Mouse (Mus musculus) MEL-GATA-1-ER (cell line): ENCODE results near the gene Fasl.

Experiments
- DNase-seq: peaks from one replicate; pipeline ENCODE4 v3.0.0-alpha.2; 2012; ENCODE audit warnings: low read depth; ENCODE audit errors: extremely low read depth

The Fasl gene

DNA sequence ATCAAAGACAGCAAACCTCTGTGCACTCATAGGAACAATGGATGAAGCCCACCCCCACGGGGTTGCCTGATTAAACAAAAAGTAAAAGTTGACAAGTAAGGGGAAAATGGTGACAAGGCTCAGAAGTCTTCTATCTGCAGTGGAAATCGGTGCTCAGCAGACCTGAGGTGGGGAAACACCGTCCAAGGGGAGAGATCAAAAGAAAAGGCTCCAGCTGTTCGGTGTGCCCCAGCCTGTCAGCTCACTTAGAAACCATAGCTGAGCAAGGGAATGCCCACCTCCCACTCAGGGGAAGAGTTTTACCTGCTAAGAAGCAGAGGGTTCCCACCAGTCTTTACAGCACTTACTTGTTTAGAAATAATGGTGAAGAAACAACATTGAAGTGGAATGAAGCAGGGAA, 26.7 kb downstream of the Fasl start:
- DNase-seq: no peak

DNA sequence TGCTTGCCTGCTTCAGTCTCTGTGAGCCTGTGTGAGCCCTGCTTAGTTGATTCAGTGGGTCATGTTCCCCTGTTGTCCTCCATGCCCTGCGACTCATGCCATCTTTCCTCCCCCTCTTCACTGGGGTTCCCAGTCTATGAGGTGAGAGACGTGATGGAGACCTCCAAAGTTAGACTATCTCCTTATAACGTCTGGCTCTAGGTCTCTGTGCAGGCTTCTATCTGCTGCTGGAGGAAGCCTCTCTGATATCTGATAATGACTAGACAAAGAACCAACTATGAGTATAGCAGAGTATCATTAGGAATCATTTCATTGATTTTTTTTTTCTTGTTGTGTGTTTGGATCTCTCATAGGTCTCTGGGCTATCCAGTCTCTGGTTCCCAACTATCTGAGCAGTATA, 31.7 kb downstream of the Fasl start:
- no peak for DNase-seq

DNA sequence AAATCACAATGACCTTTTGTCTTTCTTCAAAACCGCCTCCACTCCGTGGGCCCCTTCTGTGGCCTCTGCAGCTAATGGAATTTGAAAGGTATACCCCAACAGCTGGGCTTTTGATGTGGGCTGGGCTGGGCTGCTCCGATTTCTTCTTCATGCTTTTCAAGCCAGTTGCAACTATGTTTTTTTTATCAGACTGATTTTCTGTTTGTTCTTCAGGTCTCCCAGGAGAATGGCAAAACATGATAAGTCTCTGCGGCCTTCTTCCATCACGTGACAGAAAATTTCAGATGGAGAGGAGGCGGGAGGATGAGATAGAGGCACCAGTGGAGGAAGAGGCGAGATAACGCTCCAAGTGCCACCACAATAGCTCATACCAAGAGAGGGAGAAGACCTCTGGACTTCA, 37.0 kb downstream of the Fasl start:
- no peak for DNase-seq

DNA sequence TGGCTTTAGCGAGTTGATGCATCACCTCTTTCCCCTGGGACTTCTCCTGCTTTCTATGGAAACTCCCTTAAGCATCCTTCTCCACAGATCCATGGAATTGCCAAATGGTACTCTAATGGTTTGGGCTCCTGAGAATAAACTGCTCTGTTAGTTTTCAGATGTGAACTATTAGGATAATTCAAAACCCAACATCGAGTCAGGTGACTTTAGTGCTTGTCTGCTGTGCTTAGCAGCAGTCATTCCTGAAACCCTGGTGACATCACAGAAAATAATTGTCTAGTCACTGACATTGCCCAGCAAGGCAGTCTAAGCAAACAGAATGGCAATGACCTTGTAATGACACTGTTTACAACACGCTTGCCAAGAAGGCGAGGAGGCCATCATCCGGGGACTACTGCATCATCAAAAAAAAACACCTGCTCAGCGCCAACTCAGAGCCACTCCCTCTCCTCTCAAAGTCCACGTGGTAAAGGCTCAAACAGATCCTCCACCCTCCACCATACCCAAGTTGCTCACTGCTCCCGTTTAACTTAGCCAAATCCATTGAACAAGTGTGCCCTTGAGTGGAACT, 37.7 kb downstream of the Fasl start:
- DNase-seq: no peak

DNA sequence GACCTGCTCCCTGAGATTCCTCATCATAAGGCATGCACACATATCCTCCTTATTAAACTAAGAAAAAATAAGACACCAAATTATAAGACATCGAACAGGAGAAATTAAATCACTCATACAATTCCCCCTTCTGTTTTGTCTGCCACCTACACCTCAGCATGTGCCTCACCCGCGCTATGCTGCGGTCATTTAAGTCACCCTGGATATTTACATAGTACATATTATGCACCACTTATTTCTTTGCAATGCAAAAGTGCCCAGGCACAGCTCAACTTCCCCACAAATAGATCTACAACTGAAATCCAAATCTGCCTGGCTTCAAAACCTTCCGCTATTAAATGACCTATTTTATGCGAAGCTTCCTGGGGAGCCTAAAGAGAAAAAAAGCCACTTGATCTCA, 39.6 kb downstream of the Fasl start:
- DNase-seq: no peak

DNA sequence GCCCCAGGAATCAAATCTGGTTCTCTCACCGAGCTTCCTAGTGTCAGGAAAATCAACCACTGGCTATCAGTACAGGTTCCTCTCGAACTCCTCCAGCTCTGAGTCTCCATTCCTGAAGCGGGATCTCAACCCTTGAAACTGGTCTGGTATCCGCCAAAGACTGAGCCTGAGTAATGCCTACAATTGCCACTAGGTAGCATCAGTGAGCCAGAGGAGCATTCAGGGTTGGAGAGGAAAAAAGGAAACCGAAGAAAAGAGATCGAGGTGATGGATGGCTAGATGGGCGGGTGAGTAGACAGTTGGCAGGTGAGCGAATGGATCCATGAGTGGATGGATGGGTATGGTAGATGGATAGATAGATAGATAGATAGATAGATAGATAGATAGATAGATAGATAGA, 40.2 kb downstream of the Fasl start:
- no peak for DNase-seq

DNA sequence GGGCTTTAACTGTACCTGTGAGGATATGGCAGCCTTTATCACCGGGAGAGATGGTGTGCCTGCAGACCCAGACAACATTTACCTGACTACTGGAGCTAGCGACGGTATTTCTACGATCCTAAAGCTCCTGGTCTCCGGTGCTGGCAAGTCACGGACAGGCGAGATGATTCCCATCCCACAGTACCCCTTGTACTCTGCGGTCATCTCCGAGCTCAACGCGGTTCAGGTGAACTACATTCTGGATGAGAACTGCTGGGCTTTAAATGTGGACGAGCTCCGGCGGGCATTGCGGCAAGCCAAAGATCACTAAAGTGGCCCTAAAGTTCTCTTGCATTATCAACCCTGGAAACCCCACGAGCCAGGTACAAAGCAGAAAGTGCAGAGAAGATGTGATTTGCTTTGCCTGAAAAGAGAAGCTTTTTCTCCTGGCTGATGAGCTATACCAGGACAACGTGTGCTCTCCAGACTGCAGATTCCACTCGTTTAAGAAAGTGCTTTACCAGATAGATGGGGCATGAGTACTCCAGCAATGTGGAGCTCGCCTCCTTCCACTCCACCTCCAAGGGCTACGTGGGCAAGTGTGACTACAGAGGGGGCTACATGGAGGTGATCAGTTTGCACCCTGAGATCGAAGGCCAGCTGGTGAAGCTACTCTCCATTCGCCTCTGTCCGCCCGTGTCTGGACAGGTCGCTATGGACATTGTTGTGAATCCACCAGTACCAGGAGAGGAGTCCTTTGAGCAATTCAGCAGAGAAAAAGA, 41.6 kb downstream of the Fasl start:
- no peak for DNase-seq

DNA sequence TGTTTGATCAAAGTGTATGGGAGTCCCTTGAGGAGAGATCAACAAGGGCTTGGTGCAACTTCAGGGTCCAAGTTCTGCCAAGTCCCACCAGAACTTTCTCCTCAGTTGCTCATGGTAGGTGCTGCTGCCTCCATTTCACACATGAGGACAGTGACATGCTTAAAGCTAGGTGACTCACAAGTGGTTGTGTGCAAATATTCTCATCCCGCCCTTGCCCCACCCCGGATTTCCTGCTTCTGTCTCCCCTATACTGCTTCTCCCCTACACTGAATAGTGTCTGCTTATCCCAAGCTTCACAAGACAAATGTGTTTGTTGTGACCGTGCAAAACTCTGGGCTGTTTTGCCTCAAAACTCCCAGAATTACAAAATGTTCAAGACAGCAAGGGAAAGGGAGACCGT, 43.4 kb downstream of the Fasl start:
- no peak for DNase-seq

DNA sequence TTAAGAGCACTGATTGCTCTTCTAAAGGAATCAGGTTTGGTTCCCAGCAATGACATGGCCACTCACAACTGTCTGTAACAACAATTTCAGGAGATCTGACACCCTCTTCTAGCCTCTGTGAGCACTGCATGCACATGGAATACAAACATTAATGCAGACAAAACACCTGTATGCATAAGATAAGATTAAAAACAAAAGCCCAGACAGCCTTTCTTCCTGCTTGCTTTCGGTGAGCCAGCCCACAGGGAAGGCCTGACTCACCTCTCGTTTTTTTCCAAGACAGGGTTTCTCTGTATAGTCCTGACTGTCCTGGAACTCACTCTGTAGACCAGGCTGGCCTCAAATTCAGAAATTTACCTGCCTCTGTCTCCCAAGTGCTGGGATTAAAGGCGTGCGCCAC, 44.1 kb downstream of the Fasl start:
- no peak for DNase-seq

DNA sequence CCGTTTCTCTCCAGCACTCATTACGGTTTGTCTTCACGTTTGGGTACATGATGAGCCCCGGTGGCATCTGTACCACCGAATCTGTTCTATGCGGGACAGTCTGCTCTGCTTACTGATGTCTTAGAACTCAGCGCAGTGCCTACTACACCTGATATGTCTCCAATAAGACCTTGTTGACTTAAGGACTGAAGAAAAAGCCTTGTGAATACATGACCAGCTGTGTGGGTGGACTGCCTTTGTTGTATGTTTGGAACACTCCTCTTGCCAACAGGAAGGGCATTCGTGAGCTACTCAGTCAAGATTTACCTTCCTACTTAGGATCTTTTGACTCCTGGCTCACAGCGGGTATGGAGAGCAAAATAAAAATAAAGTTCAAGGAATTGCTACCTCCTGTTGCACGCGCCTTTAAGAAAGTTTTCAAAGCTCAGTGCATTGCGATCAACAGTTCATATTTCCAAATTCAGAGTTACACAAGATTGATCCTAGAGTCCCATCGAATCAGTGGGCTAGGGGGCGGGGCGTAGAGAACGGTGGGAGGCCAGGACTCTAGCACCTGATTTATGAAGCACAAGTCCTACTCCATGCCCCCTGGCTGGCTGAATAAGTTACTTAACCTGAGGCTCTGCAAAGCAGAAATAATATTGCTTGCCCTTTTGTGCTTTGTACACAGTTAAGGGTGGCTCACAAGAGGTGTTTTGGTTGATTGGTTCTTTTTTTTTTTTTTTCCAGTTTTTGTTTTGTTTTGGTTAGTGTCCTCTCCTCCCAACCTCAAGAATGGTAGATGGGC, 45.6 kb downstream of the Fasl start:
- DNase-seq: no peak

DNA sequence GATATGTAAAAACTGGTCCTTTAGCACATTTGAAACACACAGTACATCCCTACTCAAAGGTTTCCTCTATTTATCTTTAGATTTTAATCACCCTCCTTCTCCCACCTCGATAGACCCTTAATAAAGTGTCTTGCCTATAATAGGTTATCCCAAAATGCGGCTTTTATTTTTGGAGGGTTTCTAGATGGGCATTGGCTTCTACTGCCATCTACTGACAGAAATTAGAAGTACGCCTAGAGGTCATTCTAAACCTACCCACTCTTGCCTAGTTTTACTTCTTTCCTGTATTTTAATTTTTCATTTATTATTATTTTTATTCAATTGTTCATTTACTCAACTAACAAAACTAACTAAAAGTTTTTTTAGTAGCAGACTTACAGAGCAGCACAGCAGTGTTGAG, 51.4 kb downstream of the Fasl start:
- no peak for DNase-seq

DNA sequence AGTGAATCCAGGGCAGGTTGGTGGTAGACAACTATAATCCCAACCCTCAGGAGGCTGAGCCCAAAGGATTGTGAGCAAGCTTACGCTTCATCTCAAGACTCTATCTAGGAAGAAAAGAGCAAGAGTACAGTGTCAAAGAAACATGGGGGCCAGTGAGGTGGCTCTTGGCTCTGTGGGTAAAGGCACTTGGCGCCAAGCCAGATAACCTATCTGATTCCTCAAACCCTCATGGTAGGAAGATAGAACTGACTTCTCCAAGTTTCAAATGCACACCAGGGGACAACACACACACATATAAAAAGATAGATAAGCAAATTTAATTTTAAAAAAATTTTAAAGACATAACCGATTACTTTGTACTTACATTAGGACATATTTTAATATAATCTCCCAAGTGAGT, 52.0 kb downstream of the Fasl start:
- no peak for DNase-seq

DNA sequence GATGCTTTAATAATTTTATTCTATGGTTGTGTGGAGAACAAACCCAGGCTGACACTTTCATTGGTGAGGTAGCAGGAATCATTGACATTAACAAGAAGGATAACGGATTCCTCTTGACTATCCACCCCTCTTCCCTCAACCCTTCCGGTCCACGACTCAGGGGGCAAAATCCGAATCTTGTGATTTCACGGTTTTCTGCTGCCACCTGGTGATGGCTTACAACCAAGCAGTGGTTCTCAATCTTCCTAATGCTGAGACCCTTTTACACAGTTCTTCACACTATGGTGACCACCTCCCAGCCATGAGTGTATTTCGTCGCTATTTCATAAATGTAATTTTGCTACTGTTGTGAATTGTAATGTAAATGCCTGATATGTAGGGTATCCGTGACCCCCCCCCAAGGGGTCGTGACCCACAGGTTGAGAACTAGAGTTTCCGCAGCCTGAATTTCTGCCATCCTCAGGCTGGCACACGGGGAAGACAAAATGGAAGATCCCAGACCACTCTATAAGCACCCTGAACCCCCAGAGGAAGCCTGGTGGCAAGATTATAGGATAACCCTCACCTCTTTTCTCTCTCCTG, 52.7 kb downstream of the Fasl start:
- no peak for DNase-seq

DNA sequence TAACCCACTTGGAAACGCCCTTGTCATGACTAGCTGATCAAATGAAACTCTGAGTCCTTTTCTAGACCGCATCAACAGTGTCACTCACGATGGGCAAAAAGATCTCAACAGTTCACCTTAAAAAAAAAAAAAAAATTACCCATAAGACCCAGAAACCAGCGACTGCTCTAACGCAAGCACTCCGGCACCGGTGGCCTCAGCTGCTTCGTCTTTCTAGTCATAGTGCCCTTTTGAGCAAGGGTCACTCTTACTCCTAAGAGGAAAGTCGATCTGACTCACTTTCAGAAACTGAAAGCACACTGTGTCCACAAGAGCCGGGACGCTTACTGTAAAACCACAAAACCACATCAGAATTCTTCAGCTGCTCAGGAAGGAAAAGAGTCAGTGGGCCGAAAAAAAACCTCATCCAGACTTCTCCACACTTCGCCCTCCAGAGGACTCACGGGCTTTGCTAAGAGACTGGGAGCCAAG, 53.5 kb downstream of the Fasl start:
- no peak for DNase-seq

DNA sequence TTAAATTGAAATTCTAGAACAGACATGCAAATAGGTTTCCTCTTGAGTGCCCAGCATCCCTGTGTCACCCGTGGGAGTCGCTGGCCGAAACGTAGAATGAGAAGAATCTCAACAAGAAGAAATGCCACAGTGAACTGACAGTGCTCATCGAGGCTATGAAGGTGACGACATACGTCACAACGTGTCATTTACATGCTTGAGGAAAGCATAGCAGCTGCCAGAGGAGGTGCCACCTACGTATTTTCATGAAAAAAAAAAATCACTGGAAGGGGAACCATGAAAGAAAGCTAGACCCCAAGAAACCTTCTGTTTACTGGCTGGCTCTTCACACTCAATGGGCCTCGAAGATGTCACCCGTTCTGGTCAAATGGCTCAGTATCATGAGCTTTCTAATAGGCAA, 54.0 kb downstream of the Fasl start:
- DNase-seq: no peak
